ENCODE assay signal across 16 mouse cellular contexts in genomic region chr13:12133549-12133948, GRCm38 (mm10). TPM values are rescaled to one million over a fixed set of nuclear protein-coding genes. Genes with fewer than 3 reads are reported as not detected.
DNase-seq lines count a peak whose midpoint lies in the region; ATAC-seq and TF ChIP-seq lines count a peak whose summit lies in the region.
"Had no signal": no experiment of that assay in that cellular context is flagged by ENCODE, and none has a peak within 500 bp of the region (broad histone marks: within the 10 kb centered on the region; RNA-seq: fewer than 3 reads in every experiment).

No protein-coding gene starts in this region.

- no peaks in the 10 kb centered on the region for H3K27me3 ChIP-seq in lung, embryonic 14.5 days (ENCODE audit: insufficient read depth, low read length)
- no peaks in the 10 kb centered on the region for H3K27me3 ChIP-seq in heart, embryonic 12.5 days (replicated peaks)
- H3K27me3 ChIP-seq: embryonic facial prominence, embryonic 12.5 days; midbrain, embryonic 15.5 days had no signal

- no peak overlapping the region for H3K4me3 ChIP-seq in lung, embryonic 14.5 days (ENCODE audit: low read depth, low read length)
- H3K4me3 ChIP-seq in heart, embryonic 12.5 days, result no peak overlapping the region
- H3K4me3 ChIP-seq: embryonic facial prominence, embryonic 12.5 days; midbrain, embryonic 15.5 days had no signal

- H3K4me1 ChIP-seq in lung, embryonic 14.5 days (ENCODE audit: insufficient read depth), result no peaks in the 10 kb centered on the region
- H3K4me1 ChIP-seq in heart, embryonic 12.5 days (replicated peaks), result peaks cover 55% of the 10 kb centered on the region
- H3K4me1 ChIP-seq: embryonic facial prominence, embryonic 12.5 days had no signal

- no peaks in the 10 kb centered on the region for H3K36me3 ChIP-seq in lung, embryonic 14.5 days (ENCODE audit: insufficient read depth)
- H3K36me3 ChIP-seq in heart, embryonic 12.5 days, result no peaks in the 10 kb centered on the region
- H3K36me3 ChIP-seq: embryonic facial prominence, embryonic 12.5 days; midbrain, embryonic 15.5 days had no signal

- peak; percentile 72 for DNase-seq in lung, embryonic 14.5 days
- DNase-seq in lung, adult 18-20 months, result no peak
- DNase-seq in heart, postnatal 4 days, result peak; percentile 82
- peak; percentile 27 to 63 for DNase-seq in lung, postnatal 4 days
- DNase-seq in ovary, postnatal 36 days (ENCODE audit: low spot score), result no peak
- DNase-seq in left cerebral cortex, adult 9 months (ENCODE audit: low spot score in 2 of 2), result no peak
- DNase-seq: adrenal gland, postnatal 14 days; B cell, adult 2 months; cerebellum, postnatal 25 days had no signal

- H3K4me2 ChIP-seq in lung, embryonic 14.5 days, result no peak overlapping the region
- H3K4me2 ChIP-seq in heart, embryonic 12.5 days, result 0 out of 2 replicates have a peak overlapping the region, but pooled peaks have one; percentile 5
- H3K4me2 ChIP-seq: embryonic facial prominence, embryonic 12.5 days; midbrain, embryonic 15.5 days had no signal

- H3K27ac ChIP-seq in lung, embryonic 14.5 days (ENCODE audit: low read depth), result no peak overlapping the region
- peak overlapping the region; percentile 95 for H3K27ac ChIP-seq in heart, embryonic 12.5 days (ENCODE audit: poor library complexity, severe bottlenecking)
- H3K27ac ChIP-seq: embryonic facial prominence, embryonic 12.5 days; kidney, postnatal 0 days; macrophage; midbrain, embryonic 15.5 days had no signal

- WGBS in lung, embryonic 14.5 days, result 19% methylated on average over 7 of the region's 7 CpGs
- 17% methylated on average over 7 of the region's 7 CpGs for WGBS in heart, embryonic 12.5 days

- ATAC-seq in lung, embryonic 14.5 days (ENCODE audit: insufficient read depth), result peak; percentile 95
- peak; percentile 85 for ATAC-seq in heart, embryonic 12.5 days (ENCODE audit: insufficient number of reproducible peaks, low FRiP score)
- ATAC-seq in megakaryocyte progenitor cell, adult 5-6 weeks (replicated peaks; ENCODE audit: poor library complexity), result no peak
- ATAC-seq: midbrain, embryonic 15.5 days had no signal

- H3K9me3 ChIP-seq in lung, embryonic 14.5 days (ENCODE audit: low read depth, low read length), result no peaks in the 10 kb centered on the region
- no peaks in the 10 kb centered on the region for H3K9me3 ChIP-seq in heart, embryonic 12.5 days (replicated peaks)
- H3K9me3 ChIP-seq: embryonic facial prominence, embryonic 12.5 days; midbrain, embryonic 15.5 days had no signal

- no peak overlapping the region for H3K9ac ChIP-seq in lung, embryonic 14.5 days
- no peak overlapping the region for H3K9ac ChIP-seq in heart, embryonic 12.5 days
- H3K9ac ChIP-seq: embryonic facial prominence, embryonic 12.5 days; midbrain, embryonic 15.5 days had no signal

- TF ChIP-seq CTCF in lung, embryonic 14.5 days (IDR thresholded peaks at IDR 0.05; ENCODE audit: low read depth), result no peak

RNA-seq across cellular contexts. Expression of gene Ryr2, which starts 26.8 kb away (rescaled TPM):
- 2.3 TPM in 2 replicates for polyA plus RNA-seq in lung, embryonic 14.5 days (2014; fragmentation: Nextera tagmentation; extraction: Ambion mirVana)
- 35.3 and 40.1 TPM in 2 replicates for polyA plus RNA-seq in heart, embryonic 12.5 days (2016; fragmentation: Nextera tagmentation; extraction: Ambion mirVana)
- total RNA-seq in heart, postnatal 4 days (2021), result 100 to 1,000 TPM; 710 to 754 TPM
- total RNA-seq in megakaryocyte progenitor cell, adult 5-6 weeks (2015), result not detected in 2 replicates
- not detected in 2 replicates for total RNA-seq in megakaryocyte progenitor cell, adult 5-6 weeks (2017)
- total RNA-seq: hematopoietic stem cell, adult 5-6 weeks had no signal
- polyA plus RNA-seq: macrophage had no signal

Comparison
In these comparisons a context has a peak if more than half of its experiments do, and no peak if none do; other contexts are left out.
1. DNase-seq: peak in lung, embryonic 14.5 days (single experiment), heart, postnatal 4 days (single experiment) and lung, postnatal 4 days (2 of 2); none in lung, adult 18-20 months (0 of 2), ovary, postnatal 36 days (single experiment) and left cerebral cortex, adult 9 months (0 of 2).
2. RNA of gene Ryr2, which starts 26.8 kb away (total RNA-seq): 710 to 754 TPM in heart, postnatal 4 days; not detected in megakaryocyte progenitor cell, adult 5-6 weeks; every median in the first group is over 100 times any median in the second.